Mouse (Mus musculus): ENCODE measurements around the gene Zc3hav1l.

Zc3hav1l gene

DNA sequence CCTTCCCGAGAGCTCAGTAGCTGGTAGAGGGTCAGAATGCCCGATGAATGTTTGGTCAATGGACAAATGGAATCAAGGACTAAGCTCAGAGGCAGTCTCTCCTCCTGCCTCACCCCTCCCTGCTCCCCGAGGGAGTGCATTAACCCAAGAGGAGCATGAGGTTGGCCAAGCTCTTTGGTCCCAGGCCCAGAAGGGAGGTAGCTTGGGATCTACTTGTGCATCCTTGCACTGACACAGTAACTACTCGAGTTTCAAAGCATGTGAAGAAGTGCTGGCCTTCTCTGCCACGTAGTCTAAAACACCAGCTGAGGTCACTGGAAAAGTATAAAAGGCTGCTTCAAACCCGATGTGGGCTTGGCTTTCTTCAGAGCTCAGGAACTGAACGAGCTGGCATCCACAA is 34.6 kb downstream of the Zc3hav1l start:
- no peak for DNase-seq (ENCODE audit: low spot score)

DNA sequence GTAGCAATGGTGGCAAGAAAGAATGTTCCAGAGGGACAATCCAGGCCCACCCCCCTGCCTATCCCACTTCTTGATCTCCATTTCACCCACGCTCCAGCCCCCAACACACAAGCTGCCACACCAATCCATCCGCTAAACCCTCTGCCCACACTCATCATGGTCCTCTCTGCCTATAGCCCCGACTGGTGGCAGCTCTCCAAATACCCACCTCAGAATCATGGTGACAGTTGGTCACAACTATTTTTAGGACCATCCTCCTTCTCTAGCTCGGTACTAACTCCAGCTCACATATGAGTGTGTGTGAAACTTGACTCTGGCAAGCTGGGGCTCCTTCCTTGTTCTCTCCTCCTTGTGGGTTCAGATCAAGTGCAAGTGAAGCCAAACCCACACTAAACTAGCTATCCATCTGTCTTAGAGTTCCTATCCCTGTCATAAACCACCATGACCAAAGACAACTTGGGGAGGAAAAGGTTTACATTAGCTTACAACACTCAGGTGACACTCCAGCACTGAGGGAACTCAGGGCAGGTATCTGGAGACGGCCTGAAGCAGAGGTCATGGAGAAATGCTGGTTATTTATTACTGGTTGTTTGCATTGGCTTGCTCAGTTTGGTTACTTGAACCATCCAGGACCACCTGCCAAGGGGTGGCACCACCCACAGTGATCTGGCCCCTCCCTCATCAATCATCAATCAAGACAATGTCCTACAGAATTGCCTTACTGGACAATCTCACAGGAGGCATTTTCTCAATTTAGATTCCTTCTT is 35.5 kb downstream of the Zc3hav1l start:
- DNase-seq (ENCODE audit: low spot score), result no peak

DNA sequence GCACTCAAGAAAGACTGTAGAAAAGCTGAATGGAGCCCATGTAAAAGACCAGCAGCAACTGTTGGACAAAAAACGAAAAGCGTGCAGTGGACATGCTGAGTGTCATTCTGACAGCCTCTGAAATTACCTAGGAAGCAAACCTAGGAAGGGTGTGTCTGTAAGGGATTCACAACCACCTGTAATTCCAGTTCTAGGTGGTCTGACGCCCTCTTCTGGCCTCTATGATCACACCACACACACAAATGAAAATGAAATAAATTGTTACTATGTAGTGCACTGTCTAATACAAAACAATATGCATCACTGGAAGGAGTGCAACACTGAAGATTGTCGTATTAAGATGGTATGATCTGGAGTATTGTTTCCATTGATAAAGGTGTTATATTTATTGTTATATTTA is 37.2 kb downstream of the Zc3hav1l start:
- DNase-seq (ENCODE audit: low spot score), result no peak

DNA sequence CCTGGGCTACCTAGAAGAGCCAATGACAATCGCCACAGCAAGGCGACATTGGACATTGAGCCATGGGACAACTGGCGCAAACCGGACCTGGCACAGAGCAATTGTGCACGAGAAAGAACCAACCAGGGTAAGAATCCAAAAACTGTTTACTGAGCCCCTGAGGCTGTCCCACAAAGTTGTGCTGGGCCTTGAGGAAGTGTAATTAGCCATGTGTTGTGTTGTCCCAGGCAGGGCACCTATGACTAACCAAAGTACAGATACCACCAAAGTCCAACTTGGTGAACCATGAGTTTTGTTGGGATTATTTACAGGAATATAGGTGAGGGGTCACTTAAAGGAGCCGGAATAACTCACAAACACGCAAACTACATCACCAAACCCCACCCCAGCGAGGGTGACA is 41.6 kb downstream of the Zc3hav1l start:
- no peak for DNase-seq (ENCODE audit: low spot score)

DNA sequence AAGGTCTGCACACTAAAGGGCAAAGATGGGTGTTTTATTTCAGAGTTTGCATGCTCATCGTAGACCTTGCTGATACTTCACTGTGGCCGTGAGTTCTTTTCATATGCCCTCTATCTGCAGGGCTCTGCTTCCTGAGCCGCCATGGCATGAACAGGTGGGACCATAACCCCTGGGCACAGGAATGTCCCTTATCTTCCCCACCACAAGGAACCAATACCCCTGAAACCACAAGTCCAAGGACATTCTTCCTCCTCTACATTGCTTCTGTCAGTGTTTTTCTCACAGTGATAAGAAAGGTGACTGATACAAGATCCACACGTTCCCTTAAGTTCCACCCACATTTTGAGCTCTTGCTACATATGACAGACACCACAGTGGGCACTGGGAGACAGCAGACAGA is 42.3 kb downstream of the Zc3hav1l start:
- no peak for DNase-seq (ENCODE audit: low spot score)

DNA sequence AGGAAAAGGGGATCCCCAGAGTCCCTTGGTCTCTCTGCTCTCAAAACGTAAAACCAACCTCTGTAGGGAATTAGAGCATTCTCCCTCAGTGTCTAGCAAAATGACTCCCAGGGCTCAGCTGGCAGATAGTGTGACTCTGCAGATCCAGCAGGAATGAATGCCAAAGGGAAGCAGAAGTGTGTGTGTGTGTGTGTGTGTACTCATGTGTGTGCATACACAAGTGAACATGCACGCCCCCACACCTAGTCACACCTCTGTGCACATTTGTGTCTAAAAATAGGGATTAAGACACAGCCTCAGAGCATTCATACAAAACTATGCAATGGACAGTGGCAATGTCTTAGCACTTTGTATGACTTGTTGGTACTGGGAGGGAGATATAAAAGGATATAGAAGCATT is 43.3 kb downstream of the Zc3hav1l start:
- no peak for DNase-seq (ENCODE audit: low spot score)

DNA sequence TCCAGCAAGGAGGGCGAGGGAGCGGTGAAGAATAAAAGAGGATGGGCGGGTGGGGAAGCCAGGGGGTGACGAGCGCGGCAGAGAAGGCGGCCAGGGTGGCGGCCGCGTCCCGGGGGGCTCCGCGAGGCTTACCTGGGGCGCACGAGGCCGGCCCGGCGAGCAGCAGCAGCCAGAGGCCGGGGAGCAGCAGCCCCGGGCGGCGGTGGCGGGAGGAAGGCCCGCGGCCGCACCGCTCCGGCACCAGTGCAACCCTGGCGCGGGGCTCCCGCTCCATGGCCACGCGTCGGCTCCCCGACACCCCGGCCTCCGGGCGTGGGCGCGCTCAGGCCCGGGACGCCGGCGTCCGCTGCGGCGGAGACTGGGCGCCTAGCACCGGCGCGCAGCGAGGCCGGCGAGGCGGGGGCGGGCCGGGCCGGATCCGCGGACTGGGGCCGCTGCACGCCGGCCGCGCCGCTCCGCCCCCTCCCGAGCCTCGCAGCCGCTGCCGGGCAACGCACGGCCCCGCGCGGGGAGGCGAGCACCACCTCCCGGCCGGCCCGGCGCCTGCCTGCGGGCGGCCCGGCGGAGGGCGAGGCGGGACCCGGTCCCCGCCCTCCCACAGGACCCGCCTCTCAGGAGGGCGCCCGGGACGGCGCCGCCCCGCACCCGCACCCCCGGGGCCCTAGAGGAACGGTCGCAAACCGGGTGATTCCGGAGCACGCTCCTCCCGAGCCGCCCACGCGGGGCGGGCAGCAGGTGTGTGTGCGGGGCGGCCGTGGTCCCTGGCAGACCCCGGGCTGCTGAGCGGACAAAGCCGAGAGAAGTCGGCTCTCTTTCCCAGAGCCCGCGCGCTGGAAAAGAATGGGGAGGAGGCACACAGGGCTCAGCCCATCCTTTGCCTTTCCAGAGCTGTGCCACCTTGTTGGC is 45.1 kb downstream of the Zc3hav1l start, which contains the start of gene D630045J12Rik:
Gene D630045J12Rik, minus strand, starts transcription at position 274 of the 906 bp plus-strand sequence.
- peak; percentile 77 for DNase-seq (ENCODE audit: low spot score)

DNA sequence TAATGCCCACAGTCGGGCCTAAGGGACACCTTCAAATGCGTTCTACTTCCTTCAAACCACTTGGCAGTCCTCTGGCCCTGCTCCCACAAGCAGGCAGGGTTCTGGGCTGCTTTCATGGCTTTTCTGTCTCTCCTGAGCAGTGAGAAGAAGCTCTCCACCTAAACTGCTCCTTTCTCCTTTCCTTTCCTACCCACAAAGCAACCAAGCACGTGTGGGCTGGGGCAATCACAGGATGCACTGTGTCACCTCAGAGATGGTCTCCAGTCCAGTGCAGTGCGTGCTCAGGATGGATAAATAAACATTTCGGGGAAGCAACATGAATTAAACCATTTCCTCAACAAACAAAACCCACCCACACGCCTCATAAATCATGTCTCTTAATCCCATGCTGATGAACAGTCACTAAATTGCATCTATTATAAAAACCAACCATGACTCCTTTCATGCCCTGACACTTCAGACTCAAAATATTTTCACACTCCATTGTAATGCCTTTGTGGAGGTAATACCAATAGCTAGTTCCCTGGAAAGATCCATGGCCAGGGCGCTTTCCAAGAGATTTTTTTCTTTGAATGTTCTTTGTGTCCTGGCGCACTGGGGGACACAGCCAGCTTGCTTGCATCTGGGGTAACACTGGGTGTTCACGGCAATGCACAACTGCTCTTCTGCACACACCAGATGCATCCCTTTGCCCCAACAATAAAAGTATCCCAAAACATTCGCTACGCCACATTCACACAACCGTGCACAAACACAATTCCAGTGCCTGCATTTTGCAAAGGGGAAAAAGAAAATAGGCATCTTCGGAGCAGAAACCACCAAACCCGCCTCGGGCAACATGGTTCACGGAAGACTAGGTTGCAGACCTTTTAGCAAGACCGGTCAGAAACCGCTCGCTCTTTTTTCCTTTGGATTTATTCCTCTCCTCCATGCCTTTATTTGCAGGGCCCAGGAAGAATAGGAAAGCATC is 46.0 kb downstream of the Zc3hav1l start:
- DNase-seq (ENCODE audit: low spot score), result peak; percentile 44

DNA sequence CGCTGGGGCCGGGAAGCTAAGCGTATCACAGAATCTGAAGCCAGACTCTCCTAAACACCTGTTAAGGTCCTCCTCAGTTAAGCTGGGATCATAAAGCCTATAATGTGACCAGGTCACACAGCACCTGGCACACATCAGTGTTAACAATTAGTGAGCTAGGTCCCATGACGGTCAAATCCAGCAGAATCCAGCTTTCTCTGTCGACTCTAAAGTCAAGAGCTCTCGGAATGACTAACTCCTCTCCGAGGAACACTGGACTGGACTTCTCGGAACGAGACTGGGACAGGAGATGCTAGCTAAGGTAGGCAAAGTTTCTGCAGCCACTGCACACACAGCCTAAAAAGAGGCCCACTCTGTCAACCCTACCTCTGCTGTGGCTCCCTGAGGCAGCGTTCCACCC is 46.9 kb downstream of the Zc3hav1l start:
- DNase-seq (ENCODE audit: low spot score), result no peak

DNA sequence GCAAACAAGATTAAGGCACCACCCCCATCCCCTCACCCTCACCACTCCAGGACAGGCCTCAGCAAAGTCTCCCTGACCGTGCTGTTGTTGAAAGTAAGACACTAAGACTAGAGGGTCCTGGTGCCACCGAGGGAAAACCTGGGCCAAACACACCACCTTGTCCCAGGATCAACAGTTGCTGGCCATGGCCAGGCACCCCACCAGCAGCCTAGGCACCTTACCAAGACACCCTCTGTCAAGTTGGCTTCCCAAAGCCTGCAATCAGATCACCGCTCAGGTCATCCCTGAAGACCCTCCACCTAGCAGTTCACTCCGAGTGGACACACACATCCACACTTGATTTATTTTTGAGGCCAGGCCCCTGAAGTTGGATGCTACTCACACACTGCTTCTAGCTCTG is 47.6 kb downstream of the Zc3hav1l start:
- DNase-seq (ENCODE audit: low spot score), result no peak

DNA sequence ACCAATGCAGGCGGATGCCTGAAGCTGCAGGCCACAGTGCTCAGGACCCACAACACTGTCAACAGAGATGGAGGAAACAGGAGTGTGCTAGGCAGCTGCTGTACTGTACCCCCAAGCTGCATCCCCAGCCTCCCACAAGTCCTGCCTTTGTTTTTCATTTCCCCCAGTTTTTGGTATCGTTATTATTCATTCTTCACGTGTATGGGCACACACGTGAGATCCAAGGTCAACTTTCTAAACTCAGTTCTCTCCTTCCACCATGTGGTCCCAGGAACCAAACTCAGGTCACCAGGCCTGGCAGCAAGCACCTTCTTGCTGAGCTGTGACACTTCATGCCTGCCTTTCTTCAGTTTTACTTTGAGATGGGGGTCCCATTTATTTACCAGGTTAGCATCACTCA is 51.7 kb downstream of the Zc3hav1l start:
- no peak for DNase-seq (ENCODE audit: low spot score)

DNA sequence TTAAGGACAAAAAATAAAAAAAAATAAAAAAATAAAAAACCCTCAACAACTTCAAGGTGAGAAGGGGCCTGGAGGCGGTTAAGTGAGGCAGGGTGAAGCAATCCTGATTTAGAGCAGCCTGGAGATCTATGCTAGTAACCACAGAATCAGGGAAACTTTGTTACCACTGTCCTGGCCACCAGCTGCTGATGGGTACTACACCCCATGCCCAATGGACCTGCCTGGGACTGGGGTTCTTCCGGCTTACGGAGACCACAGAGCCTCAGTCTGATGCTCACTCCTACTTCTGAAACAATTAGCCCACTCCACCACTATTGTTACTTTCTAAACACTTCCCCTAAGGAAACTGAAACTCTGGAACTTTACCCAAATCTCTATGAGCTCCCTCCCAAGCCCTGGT is 54.3 kb downstream of the Zc3hav1l start:
- no peak for DNase-seq (ENCODE audit: low spot score)

DNA sequence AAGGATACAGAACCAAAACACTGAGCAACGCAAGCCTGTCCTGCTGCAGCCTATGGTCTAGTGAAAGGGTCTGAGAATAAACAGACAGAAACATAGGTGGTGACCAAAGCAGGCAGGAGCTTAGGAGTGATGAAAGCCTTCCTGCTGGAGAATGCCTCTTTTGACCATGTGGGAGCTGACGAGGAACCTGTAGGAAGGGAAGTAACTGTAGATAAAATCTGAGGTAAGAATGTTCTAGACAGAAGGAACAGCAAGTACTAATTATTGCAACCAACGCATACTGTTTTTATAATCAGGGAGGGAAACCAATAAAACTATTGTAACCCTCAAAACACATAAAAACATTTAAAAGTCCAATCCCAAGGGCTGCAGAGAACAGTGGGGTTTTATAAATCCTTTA is 54.9 kb downstream of the Zc3hav1l start:
- DNase-seq (ENCODE audit: low spot score), result no peak

DNA sequence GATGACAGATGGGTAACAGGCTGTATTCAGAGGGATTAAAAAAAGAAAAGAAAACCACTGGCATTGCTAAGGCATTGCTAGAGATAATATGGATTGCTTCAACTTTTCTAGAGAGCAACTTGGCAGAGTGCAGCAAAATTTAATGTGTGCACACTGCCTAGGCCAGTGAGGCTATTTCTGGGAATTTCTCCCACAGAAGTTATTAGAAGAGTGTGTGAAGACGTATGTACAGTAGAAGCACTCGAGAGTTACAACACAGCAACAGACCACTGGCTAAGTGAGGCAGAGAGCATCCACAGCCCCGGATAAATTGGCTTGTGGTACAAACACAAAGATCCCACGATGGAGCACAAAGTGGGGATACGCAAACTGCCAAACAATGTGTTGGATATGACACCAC is 56.2 kb downstream of the Zc3hav1l start:
- DNase-seq (ENCODE audit: low spot score), result no peak

DNA sequence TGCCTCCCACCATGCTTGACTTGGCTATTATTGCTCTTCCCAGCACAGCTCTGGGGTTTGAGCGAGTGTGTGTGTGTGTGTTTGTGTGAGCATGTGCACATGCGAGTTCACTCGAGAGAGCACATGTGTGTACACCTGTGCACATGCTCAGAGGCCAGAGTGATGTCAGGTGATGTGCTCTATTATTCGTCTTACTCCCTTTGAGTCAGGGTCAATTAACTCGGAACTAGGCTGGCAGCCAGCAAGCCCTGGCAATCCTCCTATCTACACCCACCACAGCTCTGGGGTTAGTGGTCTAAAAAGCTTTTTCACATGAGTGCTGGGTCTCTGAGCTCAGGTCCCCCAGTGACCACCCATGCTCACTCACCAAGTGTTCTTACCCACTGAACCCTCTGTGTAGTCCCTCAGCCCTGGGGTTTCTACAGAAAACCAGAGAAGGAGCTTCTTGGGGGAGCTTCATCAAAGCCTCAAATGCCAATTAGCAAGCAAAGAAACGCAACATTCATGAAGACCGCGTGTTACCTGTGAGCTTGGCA is 56.7 kb downstream of the Zc3hav1l start:
- no peak for DNase-seq (ENCODE audit: low spot score)

DNA sequence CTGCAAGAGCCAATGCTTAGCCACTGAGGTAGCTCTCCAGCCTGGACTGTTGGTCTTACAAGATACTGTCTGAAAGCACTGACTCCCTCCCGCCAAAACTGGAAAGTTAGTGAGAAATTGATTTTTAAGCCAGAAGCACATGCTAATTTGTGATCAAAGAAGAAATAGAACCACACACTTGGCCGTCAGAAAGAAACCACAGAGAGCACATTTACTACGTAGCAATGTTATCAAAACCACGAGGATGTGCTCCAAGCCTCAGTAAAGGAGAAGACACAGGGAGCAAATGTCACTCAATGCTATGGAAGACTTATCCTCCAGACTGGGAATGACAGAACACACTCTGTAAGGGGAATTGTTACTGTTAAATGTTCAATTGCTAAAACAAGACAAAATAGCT is 57.6 kb downstream of the Zc3hav1l start:
- no peak for DNase-seq (ENCODE audit: low spot score)

DNA sequence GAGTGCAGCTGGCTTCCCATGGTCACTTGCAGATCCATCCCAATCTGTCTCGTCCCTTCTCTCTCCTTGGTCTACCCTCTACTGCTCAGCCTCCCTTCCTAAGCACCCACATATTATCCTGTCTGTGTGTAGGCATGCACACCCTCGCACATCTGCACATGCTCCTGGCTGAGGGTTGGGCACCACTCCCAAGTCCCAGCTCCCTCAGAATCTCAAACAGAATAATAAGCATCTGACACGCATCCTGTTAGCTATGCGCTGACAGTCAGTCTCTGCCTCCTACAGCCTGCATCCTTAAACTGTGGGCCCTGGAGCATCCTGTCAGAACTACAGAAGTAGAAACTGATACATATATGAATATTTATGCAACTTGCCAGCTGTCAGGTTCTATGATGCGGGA is 58.4 kb downstream of the Zc3hav1l start:
- no peak for DNase-seq (ENCODE audit: low spot score)

DNA sequence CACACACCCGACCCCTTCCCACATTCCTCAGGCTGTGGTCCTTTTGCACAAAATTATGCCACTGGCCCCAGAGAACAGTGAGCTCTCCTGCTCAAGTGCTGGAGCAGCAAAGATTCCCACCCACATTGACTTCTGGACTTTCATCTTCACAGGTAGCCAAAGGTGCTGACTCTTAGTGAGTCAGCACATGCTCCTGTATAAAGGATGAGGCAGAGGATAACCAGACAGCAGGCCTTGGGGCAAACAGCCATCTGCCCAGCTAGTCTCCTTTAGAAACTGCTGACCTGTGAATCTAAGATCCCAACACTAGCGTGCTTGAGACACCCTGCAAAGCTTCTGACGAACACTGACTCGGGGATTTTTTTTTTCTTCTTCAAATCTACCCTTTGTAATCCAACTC is 60.7 kb downstream of the Zc3hav1l start:
- DNase-seq (ENCODE audit: low spot score), result no peak

All from retina, embryonic 14.5 days (tissue).